Mouse (Mus musculus): Measurements from ENCODE around the gene Gpc3. TPM values are rescaled to one million over a fixed set of nuclear protein-coding genes. Genes with fewer than 3 reads are reported as not detected.

Gpc3 gene
- polyA plus RNA-seq, 1 experiment = not detected

DNA sequence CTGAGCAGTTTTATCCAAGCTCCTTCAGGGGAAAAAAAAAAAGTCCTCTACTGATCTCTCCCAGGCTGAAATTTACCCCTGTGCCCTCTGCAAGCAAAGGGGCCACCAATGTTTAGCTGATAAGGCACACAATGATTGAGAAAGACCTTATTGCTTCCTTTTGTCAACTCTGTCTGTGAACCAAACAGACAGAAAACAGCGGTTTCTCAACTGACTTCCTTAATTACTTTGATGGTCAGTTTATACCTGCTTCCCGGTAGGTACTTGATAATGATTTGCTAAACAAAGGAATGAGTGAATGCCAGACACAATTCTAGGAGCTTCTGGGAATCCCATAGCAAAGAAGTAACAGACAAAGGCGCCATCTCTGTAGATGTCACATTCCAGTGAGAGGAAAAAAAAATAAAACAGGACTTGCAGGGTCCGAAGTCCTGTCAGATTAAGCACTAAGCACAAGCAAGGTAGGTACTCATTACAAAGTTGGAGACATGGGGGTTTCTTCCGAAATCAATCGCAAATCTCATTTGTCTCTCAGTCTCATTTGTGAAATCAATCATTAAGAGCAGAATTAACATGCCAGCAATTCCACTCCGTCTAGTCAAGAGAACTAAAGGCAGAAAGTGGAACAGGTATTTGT, 19.1 kb upstream of the Gpc3 start:
- Histone ChIP-seq H3ac (ENCODE audit: control insufficient read depth, insufficient read length) (no peak overlapping the region), H3K27me3 (ENCODE audit: control insufficient read depth, insufficient read depth, insufficient read length) (no peaks in the 10 kb centered on the region), H3K36me3 (ENCODE audit: control insufficient read depth, insufficient read depth) (no peaks in the 10 kb centered on the region), H3K4me2 (ENCODE audit: low read depth) (no peak overlapping the region), H3K4me3 (no peak overlapping the region), H3K79me2 (ENCODE audit: control insufficient read depth, insufficient read depth) (no peaks in the 10 kb centered on the region)
- no peak for TF ChIP-seq E2F4 (IDR thresholded peaks at IDR 0.05; ENCODE audit: insufficient read depth)
- TF ChIP-seq SRF (IDR thresholded peaks at IDR 0.05; ENCODE audit: control insufficient read depth, insufficient read length, low read depth) = no peak
- TF ChIP-seq CEBPB (IDR thresholded peaks at IDR 0.05; ENCODE audit: insufficient read depth, poor library complexity, severe bottlenecking) = no peak
- TF ChIP-seq REST (IDR thresholded peaks at IDR 0.05; ENCODE audit: insufficient read depth, insufficient read length) = no peak

DNA sequence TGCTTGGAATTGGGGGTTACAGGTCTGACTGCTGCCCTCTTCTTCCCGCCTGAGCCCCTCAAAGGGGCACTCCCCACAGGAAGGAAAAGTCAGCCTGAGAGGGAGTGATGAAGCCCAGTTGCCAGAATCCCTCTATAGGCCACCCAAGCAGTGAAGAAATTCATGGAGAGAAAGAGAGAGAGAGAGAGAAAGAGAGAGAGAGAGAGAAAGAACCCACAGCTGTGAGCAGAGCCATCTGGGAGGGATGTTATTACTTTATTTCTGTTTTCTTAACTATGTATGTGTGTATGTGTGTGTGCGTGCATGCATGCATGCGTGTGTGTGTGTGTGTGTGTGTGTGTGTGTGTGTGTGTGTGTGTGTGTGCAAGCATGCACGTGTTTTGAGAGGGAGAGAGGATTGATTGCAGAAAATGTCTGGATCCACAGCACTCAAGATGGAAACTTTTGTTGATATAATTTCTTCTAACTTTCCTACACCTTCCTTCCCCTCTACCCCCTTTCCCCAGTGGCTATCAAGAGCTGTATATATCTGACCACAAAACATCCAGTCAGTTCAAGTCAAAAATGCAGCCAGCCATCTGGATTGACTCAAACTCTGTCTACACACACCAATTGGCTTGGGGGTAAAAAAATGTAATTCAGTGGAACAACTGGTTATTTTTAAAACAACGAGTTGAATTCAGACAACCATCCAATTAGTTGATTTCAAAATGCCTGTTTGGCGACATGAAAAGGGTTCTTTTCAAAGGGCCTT, 13.4 kb upstream of the Gpc3 start:
- Histone ChIP-seq H3K4me2 (ENCODE audit: low read depth) (no peak overlapping the region), H3K79me2 (ENCODE audit: control insufficient read depth, insufficient read depth) (no peaks in the 10 kb centered on the region), H3K27me3 (ENCODE audit: control insufficient read depth, insufficient read depth, insufficient read length) (no peaks in the 10 kb centered on the region), H3K36me3 (ENCODE audit: control insufficient read depth, insufficient read depth) (no peaks in the 10 kb centered on the region), H3K4me3 (no peak overlapping the region), H3ac (ENCODE audit: control insufficient read depth, insufficient read length) (no peak overlapping the region)
- TF ChIP-seq MYOG (IDR thresholded peaks at IDR 0.05; ENCODE audit: control insufficient read depth in 1 of 3, insufficient read depth in 1 of 3, insufficient read length in 2 of 3, low read depth in 2 of 3) = no peak
- no peak for TF ChIP-seq E2F4 (IDR thresholded peaks at IDR 0.05; ENCODE audit: insufficient read depth)
- no peak for TF ChIP-seq MAX (IDR thresholded peaks at IDR 0.05; ENCODE audit: low read depth)
- TF ChIP-seq TCF12 (IDR thresholded peaks at IDR 0.05; ENCODE audit: insufficient read depth, poor library complexity, severe bottlenecking) = no peak
- no peak for TF ChIP-seq USF1 (IDR thresholded peaks at IDR 0.05; ENCODE audit: low read depth)
- TF ChIP-seq SRF (IDR thresholded peaks at IDR 0.05; ENCODE audit: control insufficient read depth, insufficient read length, low read depth) = no peak
- no peak for TF ChIP-seq MYOD1 (IDR thresholded peaks at IDR 0.05; ENCODE audit: control insufficient read depth in 1 of 3, insufficient read length in 2 of 3, low read depth in 2 of 3)
- TF ChIP-seq POLR2A (IDR thresholded peaks at IDR 0.05; ENCODE audit: insufficient read length, low read depth) = no peak
- no peak for TF ChIP-seq CEBPB (IDR thresholded peaks at IDR 0.05; ENCODE audit: insufficient read depth, poor library complexity, severe bottlenecking)
- TF ChIP-seq REST (IDR thresholded peaks at IDR 0.05; ENCODE audit: insufficient read depth, insufficient read length) = no peak
- TF ChIP-seq TCF3 (IDR thresholded peaks at IDR 0.05; ENCODE audit: insufficient read length, low read depth) = no peak
- no peak for TF ChIP-seq POLR2AphosphoS2 (IDR thresholded peaks at IDR 0.05; ENCODE audit: insufficient read length, low read depth)

DNA sequence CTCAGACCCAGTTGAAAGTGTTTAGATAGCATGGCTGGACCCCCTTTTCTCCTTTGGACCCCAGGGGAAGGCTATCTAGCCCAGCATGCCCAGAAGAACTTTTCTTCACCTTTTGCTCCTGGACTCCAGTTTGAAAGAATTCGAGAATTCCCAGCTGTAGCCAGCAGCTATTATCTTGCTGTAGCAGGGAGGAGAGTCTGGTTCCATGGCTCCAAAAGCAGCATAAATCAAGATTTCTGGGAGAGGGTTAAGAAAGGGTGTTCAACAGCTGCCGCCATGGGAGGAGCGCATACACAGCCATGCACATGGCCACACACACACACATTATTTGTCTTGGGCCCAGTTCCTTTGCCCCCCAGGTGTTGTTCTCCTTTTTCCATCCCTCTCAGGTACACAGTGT, 4.1 kb upstream of the Gpc3 start:
- no peak overlapping the region for H3K4me2 ChIP-seq (ENCODE audit: low read depth)
- H3ac ChIP-seq (ENCODE audit: control insufficient read depth, insufficient read length) = no peak overlapping the region
- H3K36me3 ChIP-seq (ENCODE audit: control insufficient read depth, insufficient read depth) = no peaks in the 10 kb centered on the region
- no peaks in the 10 kb centered on the region for H3K27me3 ChIP-seq (ENCODE audit: control insufficient read depth, insufficient read depth, insufficient read length)
- no peak overlapping the region for H3K4me3 ChIP-seq
- H3K79me2 ChIP-seq (ENCODE audit: control insufficient read depth, insufficient read depth) = no peaks in the 10 kb centered on the region
- no peak for TF ChIP-seq E2F4 (IDR thresholded peaks at IDR 0.05; ENCODE audit: insufficient read depth)
- no peak for TF ChIP-seq USF1 (IDR thresholded peaks at IDR 0.05; ENCODE audit: low read depth)
- TF ChIP-seq SRF (IDR thresholded peaks at IDR 0.05; ENCODE audit: control insufficient read depth, insufficient read length, low read depth) = no peak
- TF ChIP-seq TCF3 (IDR thresholded peaks at IDR 0.05; ENCODE audit: insufficient read length, low read depth) = no peak
- TF ChIP-seq TCF12 (IDR thresholded peaks at IDR 0.05; ENCODE audit: insufficient read depth, poor library complexity, severe bottlenecking) = no peak
- no peak for TF ChIP-seq POLR2AphosphoS2 (IDR thresholded peaks at IDR 0.05; ENCODE audit: insufficient read length, low read depth)
- no peak for TF ChIP-seq POLR2A (IDR thresholded peaks at IDR 0.05; ENCODE audit: insufficient read length, low read depth)
- no peak for TF ChIP-seq MYOG (IDR thresholded peaks at IDR 0.05; ENCODE audit: control insufficient read depth in 1 of 3, insufficient read depth in 1 of 3, insufficient read length in 2 of 3, low read depth in 2 of 3)
- no peak for TF ChIP-seq CEBPB (IDR thresholded peaks at IDR 0.05; ENCODE audit: insufficient read depth, poor library complexity, severe bottlenecking)
- no peak for TF ChIP-seq REST (IDR thresholded peaks at IDR 0.05; ENCODE audit: insufficient read depth, insufficient read length)
- no peak for TF ChIP-seq MYOD1 (IDR thresholded peaks at IDR 0.05; ENCODE audit: control insufficient read depth in 1 of 3, insufficient read length in 2 of 3, low read depth in 2 of 3)
- no peak for TF ChIP-seq MAX (IDR thresholded peaks at IDR 0.05; ENCODE audit: low read depth)

DNA sequence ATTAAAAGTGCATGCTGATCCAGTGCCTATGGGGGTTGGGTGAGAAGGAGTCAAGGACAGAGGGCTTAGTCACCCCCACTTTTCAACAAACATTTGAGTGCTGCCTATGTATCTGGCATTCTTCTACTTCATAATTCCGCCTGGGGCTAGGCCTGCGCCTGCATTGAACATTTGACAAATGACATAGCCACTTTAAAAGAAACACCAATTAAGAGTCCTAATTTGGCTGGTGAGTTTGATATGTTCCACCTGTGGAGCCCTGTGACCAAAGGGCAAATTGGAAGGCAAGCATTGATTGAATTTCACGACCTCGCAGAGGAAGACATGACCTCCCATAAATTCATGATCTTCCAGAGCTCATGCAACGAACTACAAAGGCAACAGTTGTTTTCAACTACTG, 2.4 kb upstream of the Gpc3 start:
- TF ChIP-seq MYOD1 (IDR thresholded peaks at IDR 0.05; ENCODE audit: control insufficient read depth in 1 of 3, insufficient read length in 2 of 3, low read depth in 2 of 3) = no peak
- no peak for TF ChIP-seq POLR2A (IDR thresholded peaks at IDR 0.05; ENCODE audit: insufficient read length, low read depth)
- no peak for TF ChIP-seq POLR2AphosphoS2 (IDR thresholded peaks at IDR 0.05; ENCODE audit: insufficient read length, low read depth)
- no peak for TF ChIP-seq REST (IDR thresholded peaks at IDR 0.05; ENCODE audit: insufficient read depth, insufficient read length)
- TF ChIP-seq SRF (IDR thresholded peaks at IDR 0.05; ENCODE audit: control insufficient read depth, insufficient read length, low read depth) = no peak
- TF ChIP-seq MAX (IDR thresholded peaks at IDR 0.05; ENCODE audit: low read depth) = no peak
- TF ChIP-seq MYOG (IDR thresholded peaks at IDR 0.05; ENCODE audit: control insufficient read depth in 1 of 3, insufficient read depth in 1 of 3, insufficient read length in 2 of 3, low read depth in 2 of 3) = no peak
- TF ChIP-seq TCF3 (IDR thresholded peaks at IDR 0.05; ENCODE audit: insufficient read length, low read depth) = no peak
- no peak for TF ChIP-seq CEBPB (IDR thresholded peaks at IDR 0.05; ENCODE audit: insufficient read depth, poor library complexity, severe bottlenecking)
- TF ChIP-seq TCF12 (IDR thresholded peaks at IDR 0.05; ENCODE audit: insufficient read depth, poor library complexity, severe bottlenecking) = no peak
- TF ChIP-seq USF1 (IDR thresholded peaks at IDR 0.05; ENCODE audit: low read depth) = no peak
- no peak for TF ChIP-seq E2F4 (IDR thresholded peaks at IDR 0.05; ENCODE audit: insufficient read depth)
- no peak overlapping the region for H3K4me3 ChIP-seq
- no peak overlapping the region for H3ac ChIP-seq (ENCODE audit: control insufficient read depth, insufficient read length)
- H3K27me3 ChIP-seq (ENCODE audit: control insufficient read depth, insufficient read depth, insufficient read length) = peaks cover 4% of the 10 kb centered on the region
- no peaks in the 10 kb centered on the region for H3K36me3 ChIP-seq (ENCODE audit: control insufficient read depth, insufficient read depth)
- no peaks in the 10 kb centered on the region for H3K79me2 ChIP-seq (ENCODE audit: control insufficient read depth, insufficient read depth)
- no peak overlapping the region for H3K4me2 ChIP-seq (ENCODE audit: low read depth)
